Mouse (Mus musculus) embryonic fibroblast, embryonic 13.5 days (primary cell): ENCODE measurements around the gene Wdr20rt.

Source experiments
- CTCF ChIP-seq: IDR thresholded peaks from 2 replicates; pipeline ENCODE4 v1.5.1; 2011; ENCODE audit warnings: mild to moderate bottlenecking, control low read depth, low read length, moderate library complexity, borderline replicate concordance; ENCODE audit not compliant: insufficient read depth
- POLR2A ChIP-seq: IDR thresholded peaks from 2 replicates; pipeline ENCODE4 v1.6.1; 2011; ENCODE audit warnings: low read depth, mild to moderate bottlenecking, control low read depth, low read length, moderate library complexity

DNA sequence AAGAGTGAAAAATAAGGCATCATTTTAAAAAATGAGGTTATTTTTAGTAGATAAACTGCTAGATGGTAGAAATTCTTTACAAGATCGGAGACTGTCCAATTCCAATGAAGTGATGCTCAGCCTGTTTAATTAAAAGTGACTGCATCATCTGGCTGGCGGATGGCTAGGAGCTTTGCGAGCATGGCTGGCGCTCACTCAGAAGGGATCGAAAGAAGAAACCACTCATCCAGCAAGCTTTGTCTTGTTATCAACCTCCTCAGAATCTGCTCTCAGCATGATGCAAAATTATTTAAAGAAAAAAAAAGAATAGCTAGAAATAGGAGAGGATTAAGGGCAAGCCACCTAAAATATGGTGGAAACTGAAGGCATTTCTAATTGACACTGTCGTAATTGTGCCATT lies 3.3 kb downstream of the Wdr20rt start:
- TF ChIP-seq POLR2A (no peak), CTCF (no peak)
